Mouse (Mus musculus) right cerebral cortex, postnatal 25 days (tissue): Measurements from ENCODE around the gene Rps11.
"Not testable (repeated sequence)": the region's sequence is repeated elsewhere in the genome, so short reads cannot be mapped to it uniquely, and the experiment has no call there.

ENCODE experiments used
- DNase-seq: peaks from one replicate; pipeline ENCODE4 v3.0.0; 2022

Gene Rps11

GRCm38 (mm10) chr7:45106441-45106840 lies 17.8 kb downstream of the Rps11 start:
- no peak for DNase-seq

GRCm38 (mm10) chr7:45105491-45105890 lies 18.7 kb downstream of the Rps11 start:
- no peak for DNase-seq

GRCm38 (mm10) chr7:45104941-45105340 lies 19.3 kb downstream of the Rps11 start:
- DNase-seq, result no peak

- peak; percentile 41 for DNase-seq
Observed at GRCm38 (mm10) chr7:45103652-45104180, 20.5 kb downstream of the Rps11 start, which contains the start of gene Fcgrt. Gene Fcgrt (minus strand): TSS chr7:45103851.

GRCm38 (mm10) chr7:45102940-45103585 lies 21.2 kb downstream of the Rps11 start:
- DNase-seq, result no peak

- no peak for DNase-seq
Observed at GRCm38 (mm10) chr7:45102441-45102840, 21.8 kb downstream of the Rps11 start.

GRCm38 (mm10) chr7:45100046-45100445 lies 24.2 kb downstream of the Rps11 start:
- DNase-seq, result no peak

- no peak for DNase-seq
Observed at GRCm38 (mm10) chr7:45098541-45099240, 25.5 kb downstream of the Rps11 start.

- DNase-seq, result no peak
Observed at GRCm38 (mm10) chr7:45097479-45097878, 26.8 kb downstream of the Rps11 start.

- not testable (repeated sequence) for DNase-seq
Observed at GRCm38 (mm10) chr7:45095965-45096364, 28.3 kb downstream of the Rps11 start.

- no peak for DNase-seq
Observed at GRCm38 (mm10) chr7:45095367-45095766, 28.9 kb downstream of the Rps11 start.

- DNase-seq, result no peak
Observed at GRCm38 (mm10) chr7:45094121-45094520, 30.1 kb downstream of the Rps11 start.

- DNase-seq, result no peak
Observed at GRCm38 (mm10) chr7:45093516-45093905, 30.7 kb downstream of the Rps11 start.

GRCm38 (mm10) chr7:45092828-45093515 lies 31.3 kb downstream of the Rps11 start:
- DNase-seq, result no peak

GRCm38 (mm10) chr7:45092048-45092447 lies 32.2 kb downstream of the Rps11 start, which contains the start of gene Rcn3:
Gene Rcn3 (minus strand): TSS chr7:45092221.
- no peak for DNase-seq

- DNase-seq, result no peak
Observed at GRCm38 (mm10) chr7:45091001-45091990, 32.9 kb downstream of the Rps11 start.

- DNase-seq, result no peak
Observed at GRCm38 (mm10) chr7:45090251-45090977, 33.8 kb downstream of the Rps11 start.

GRCm38 (mm10) chr7:45088597-45088996 lies 35.6 kb downstream of the Rps11 start:
- DNase-seq, result no peak

GRCm38 (mm10) chr7:45086084-45086483 lies 38.2 kb downstream of the Rps11 start:
- DNase-seq, result no peak

- DNase-seq, result no peak
Observed at GRCm38 (mm10) chr7:45083300-45083890, 40.8 kb downstream of the Rps11 start.
